Comparison of ENCODE assay signal across 10 mouse cellular contexts in genomic region chr10:80821991-80822390, GRCm38 (mm10). TPM values are rescaled to one million over a fixed set of nuclear protein-coding genes. Genes with fewer than 3 reads are reported as not detected.
DNase-seq lines count a peak whose midpoint lies in the region; ATAC-seq and TF ChIP-seq lines count a peak whose summit lies in the region.
"Had no signal": no experiment of that assay in that cellular context is flagged by ENCODE, and none has a peak within 500 bp of the region (broad histone marks: within the 10 kb centered on the region; RNA-seq: fewer than 3 reads in every experiment).

No protein-coding gene starts in this region.

- TF ChIP-seq EP300 in lung, postnatal 0 days (IDR thresholded peaks at IDR 0.05): no peak

- no peak overlapping the region for H3K9ac ChIP-seq in kidney, embryonic 14.5 days (ENCODE audit: low read depth, low read length)
- no peak overlapping the region for H3K9ac ChIP-seq in lung, postnatal 0 days (replicated peaks; ENCODE audit: low read depth)

- DNase-seq in CD4-positive, CD25-positive, alpha-beta regulatory T cell, adult 2 months (ENCODE audit: low read depth, low spot score): peak; percentile 65
- peak; percentile 51 for DNase-seq in kidney, postnatal 10 days
- peak; percentile 69 for DNase-seq in NIH3T3 (ENCODE audit: low read depth)
- DNase-seq in lung, postnatal 0 days (ENCODE audit: low spot score): peak; percentile 58
- no peak for DNase-seq in adrenal gland, postnatal 36 days

- no peaks in the 10 kb centered on the region for H3K9me3 ChIP-seq in kidney, embryonic 14.5 days (ENCODE audit: control insufficient read depth, low read length)
- H3K9me3 ChIP-seq in lung, postnatal 0 days (ENCODE audit: low read length): no peaks in the 10 kb centered on the region

- H3K4me3 ChIP-seq in kidney, embryonic 14.5 days (ENCODE audit: low read length): no peak overlapping the region
- no peak overlapping the region for H3K4me3 ChIP-seq in lung, postnatal 0 days (ENCODE audit: low read depth, low read length)

- no peak overlapping the region for H3K27ac ChIP-seq in kidney, embryonic 14.5 days (ENCODE audit: low read depth, low read length)
- no peak overlapping the region for H3K27ac ChIP-seq in lung, postnatal 0 days (ENCODE audit: low read length)

- no peaks in the 10 kb centered on the region for H3K4me1 ChIP-seq in kidney, embryonic 14.5 days (ENCODE audit: control insufficient read depth, insufficient read depth, low read length)
- no peaks in the 10 kb centered on the region for H3K4me1 ChIP-seq in lung, postnatal 0 days (ENCODE audit: insufficient read depth, low read depth, low read length)

- ATAC-seq in CD4-positive, CD25-positive, alpha-beta regulatory T cell, adult 4 months: no peak
- ATAC-seq in kidney, embryonic 14.5 days (ENCODE audit: low FRiP score, low TSS enrichment): no peak
- ATAC-seq in lung, postnatal 0 days: no peak
- no peak for ATAC-seq in monocyte, adult 5-6 weeks (replicated peaks; ENCODE audit: insufficient number of reproducible peaks, low FRiP score, low TSS enrichment, poor library complexity, severe bottlenecking)

- H3K36me3 ChIP-seq in kidney, embryonic 14.5 days (ENCODE audit: control insufficient read depth, insufficient read depth, low read length): no peaks in the 10 kb centered on the region
- no peaks in the 10 kb centered on the region for H3K36me3 ChIP-seq in lung, postnatal 0 days (ENCODE audit: insufficient read depth, low read length)

- peak; percentile 73 for TF ChIP-seq CTCF in lung, postnatal 0 days (IDR thresholded peaks at IDR 0.05)

- H3K27me3 ChIP-seq in kidney, embryonic 14.5 days (ENCODE audit: control insufficient read depth, insufficient read depth, low read length): no peaks in the 10 kb centered on the region
- no peaks in the 10 kb centered on the region for H3K27me3 ChIP-seq in lung, postnatal 0 days (replicated peaks; ENCODE audit: insufficient read depth, low read length)

- 41% methylated on average over 2 of the region's 2 CpGs for WGBS in kidney, embryonic 14.5 days
- WGBS in lung, postnatal 0 days: 44% methylated on average over 2 of the region's 2 CpGs

- no peak overlapping the region for H3K4me2 ChIP-seq in kidney, embryonic 14.5 days (replicated peaks; ENCODE audit: low read depth, low read length)
- no peak overlapping the region for H3K4me2 ChIP-seq in lung, postnatal 0 days (replicated peaks; ENCODE audit: low read depth, low read length)

RNA-seq across cellular contexts. Expression of gene Oaz1, which starts 4.5 kb away (rescaled TPM):
- 1,000 to 10,000 TPM; 1,727 to 2,219 TPM for polyA plus RNA-seq in CD4-positive, CD25-positive, alpha-beta regulatory T cell, adult 4 months (2017; shearing (Covaris generic))
- 1,867 and 1,944 TPM in 2 replicates for polyA plus RNA-seq in kidney, embryonic 14.5 days (2014; fragmentation: Nextera tagmentation; extraction: Ambion mirVana)
- 1,344 and 1,416 TPM in 2 replicates for polyA plus RNA-seq in lung, postnatal 0 days (2015; fragmentation: Nextera tagmentation; extraction: Ambion mirVana)
- total RNA-seq in monocyte, adult 5-6 weeks (2017): 242 to 281 TPM (median 259 TPM) in 3 replicates
- 1,000 to 10,000 TPM in 1 of 2 experiments, 100 to 1,000 TPM in 1; 923 to 1,039 TPM for total RNA-seq in adrenal gland, postnatal 36 days (2021)

RNA-seq across cellular contexts. Expression of gene Jsrp1, which starts 8.7 kb away (rescaled TPM):
- not detected for polyA plus RNA-seq in CD4-positive, CD25-positive, alpha-beta regulatory T cell, adult 4 months (2017; shearing (Covaris generic))
- 4.4 and 5.2 TPM in 2 replicates for polyA plus RNA-seq in kidney, embryonic 14.5 days (2014; fragmentation: Nextera tagmentation; extraction: Ambion mirVana)
- 0.25 TPM in 1 of 2 replicates, not detected in the other for polyA plus RNA-seq in lung, postnatal 0 days (2015; fragmentation: Nextera tagmentation; extraction: Ambion mirVana)
- total RNA-seq in monocyte, adult 5-6 weeks (2017): not detected in 3 replicates
- 1 to 10 TPM; 4.7 to 7.2 TPM for total RNA-seq in adrenal gland, postnatal 36 days (2021)

RNA-seq across cellular contexts. Expression of gene Amh, which starts 16.9 kb away (rescaled TPM):
- not detected for polyA plus RNA-seq in CD4-positive, CD25-positive, alpha-beta regulatory T cell, adult 4 months (2017; shearing (Covaris generic))
- not detected in 2 replicates for polyA plus RNA-seq in kidney, embryonic 14.5 days (2014; fragmentation: Nextera tagmentation; extraction: Ambion mirVana)
- polyA plus RNA-seq in lung, postnatal 0 days (2015; fragmentation: Nextera tagmentation; extraction: Ambion mirVana): 0.07 TPM in 1 of 2 replicates, not detected in the other
- total RNA-seq in monocyte, adult 5-6 weeks (2017): not detected in 3 replicates
- total RNA-seq in adrenal gland, postnatal 36 days (2021): under 1 TPM; 0.40 to 0.83 TPM
- polyA plus RNA-seq: intestine, embryonic 14.5 days; stomach, embryonic 16.5 days had no signal

RNA-seq across cellular contexts. Expression of gene Lingo3, which starts 21.8 kb away (rescaled TPM):
- not detected for polyA plus RNA-seq in CD4-positive, CD25-positive, alpha-beta regulatory T cell, adult 4 months (2017; shearing (Covaris generic))
- 0.17 and 0.97 TPM in 2 replicates for polyA plus RNA-seq in kidney, embryonic 14.5 days (2014; fragmentation: Nextera tagmentation; extraction: Ambion mirVana)
- not detected in 2 replicates for polyA plus RNA-seq in lung, postnatal 0 days (2015; fragmentation: Nextera tagmentation; extraction: Ambion mirVana)
- total RNA-seq in monocyte, adult 5-6 weeks (2017): not detected in 3 replicates
- total RNA-seq in adrenal gland, postnatal 36 days (2021): 1 to 10 TPM; 5.8 TPM

RNA-seq across cellular contexts. Expression of gene Plekhj1, which starts 23.6 kb away (rescaled TPM):
- 100 to 1,000 TPM; 106 to 120 TPM for polyA plus RNA-seq in CD4-positive, CD25-positive, alpha-beta regulatory T cell, adult 4 months (2017; shearing (Covaris generic))
- polyA plus RNA-seq in kidney, embryonic 14.5 days (2014; fragmentation: Nextera tagmentation; extraction: Ambion mirVana): 121 and 126 TPM in 2 replicates
- 59.9 and 69.1 TPM in 2 replicates for polyA plus RNA-seq in lung, postnatal 0 days (2015; fragmentation: Nextera tagmentation; extraction: Ambion mirVana)
- 29.4 to 59.3 TPM (median 41.3 TPM) in 3 replicates for total RNA-seq in monocyte, adult 5-6 weeks (2017)
- total RNA-seq in adrenal gland, postnatal 36 days (2021): 10 to 100 TPM; 84.6 to 86.8 TPM

Comparison
In these comparisons a context has a peak if more than half of its experiments do, and no peak if none do; other contexts are left out.
1. DNase-seq: peak in CD4-positive, CD25-positive, alpha-beta regulatory T cell, adult 2 months (single experiment), kidney, postnatal 10 days (single experiment), NIH3T3 (single experiment) and lung, postnatal 0 days (single experiment); none in adrenal gland, postnatal 36 days (0 of 2).